Mouse (Mus musculus): Measurements from ENCODE around the gene Ufsp1.

Gene Ufsp1

DNA sequence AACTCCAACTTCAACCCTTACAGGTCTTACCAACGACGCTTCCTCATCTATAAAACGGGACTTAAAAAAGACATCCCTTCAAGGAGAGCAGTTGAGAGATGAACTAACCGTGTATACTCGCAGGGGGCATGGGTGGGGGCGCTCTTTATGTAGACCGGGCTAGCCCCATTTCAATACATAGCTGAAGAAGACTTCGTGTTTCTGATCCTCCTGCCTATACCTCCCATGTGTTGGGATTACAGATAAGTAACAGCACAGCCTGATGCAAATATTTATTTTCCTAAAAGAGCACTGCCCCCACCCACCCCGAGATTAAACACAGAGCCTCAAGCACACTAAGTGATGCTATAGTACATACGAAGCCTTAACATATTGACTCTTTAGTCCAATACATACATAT is 39.9 kb downstream of the Ufsp1 start:
- DNase-seq (ENCODE audit: low spot score): no peak

DNA sequence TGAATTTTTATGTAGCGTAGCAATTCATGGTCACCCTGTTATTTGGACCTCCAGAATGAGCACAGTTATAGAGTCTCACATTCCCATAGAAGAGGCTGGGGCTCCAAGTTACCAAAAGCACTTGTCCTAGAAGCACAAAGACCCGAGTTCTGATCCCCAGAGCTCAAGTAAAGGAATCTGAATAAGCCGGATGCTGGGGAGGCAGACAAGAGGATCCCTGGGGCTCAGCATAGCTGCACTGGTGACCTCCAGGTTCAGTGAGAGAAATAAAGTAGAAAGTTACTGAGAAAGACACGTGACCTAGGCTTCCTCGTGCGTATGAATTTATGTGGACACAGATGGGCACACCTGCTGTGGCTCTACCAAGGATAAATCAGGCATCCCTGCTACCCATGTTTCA is 40.6 kb downstream of the Ufsp1 start:
- no peak for DNase-seq (ENCODE audit: low spot score)

DNA sequence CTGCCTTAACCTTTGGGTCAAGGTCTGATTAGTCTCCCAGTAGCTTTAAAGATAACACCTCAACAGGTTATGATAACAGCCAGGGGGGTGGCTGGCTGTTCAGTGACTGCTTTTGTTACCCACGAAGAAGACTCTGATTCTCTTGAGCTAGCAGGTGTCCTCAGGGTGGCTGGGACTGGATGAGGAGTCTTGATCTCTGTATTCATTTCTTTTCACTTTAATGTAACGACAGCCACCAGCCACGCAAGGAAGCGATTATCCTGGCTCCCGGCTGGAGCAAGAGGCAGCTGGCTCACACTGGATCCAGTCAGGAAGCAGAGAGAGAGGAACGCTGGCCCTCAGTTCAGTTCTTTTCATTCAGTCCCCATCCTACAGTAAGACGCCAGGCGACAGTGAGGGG is 42.8 kb downstream of the Ufsp1 start:
- DNase-seq (ENCODE audit: low spot score): no peak

DNA sequence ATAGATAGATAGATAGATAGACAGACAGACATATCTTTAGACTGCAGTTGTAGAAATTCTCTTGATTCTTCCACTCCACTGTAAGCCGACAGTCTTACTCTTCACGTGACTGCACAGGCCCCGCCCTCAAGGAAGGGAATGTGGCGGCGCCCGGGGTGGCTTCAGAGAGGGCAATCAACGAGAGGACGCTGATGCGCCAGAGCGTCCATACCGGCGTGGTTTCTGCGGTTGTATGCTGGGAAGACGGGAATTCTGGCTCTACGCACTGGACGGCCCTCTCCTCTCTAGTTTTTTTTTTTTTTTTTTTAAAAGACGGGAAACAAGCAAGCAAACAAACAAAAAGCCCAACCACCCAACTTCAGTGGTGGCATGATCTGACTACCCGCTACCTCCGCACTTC is 43.8 kb downstream of the Ufsp1 start:
- peak; percentile 34 for DNase-seq (ENCODE audit: low spot score)

DNA sequence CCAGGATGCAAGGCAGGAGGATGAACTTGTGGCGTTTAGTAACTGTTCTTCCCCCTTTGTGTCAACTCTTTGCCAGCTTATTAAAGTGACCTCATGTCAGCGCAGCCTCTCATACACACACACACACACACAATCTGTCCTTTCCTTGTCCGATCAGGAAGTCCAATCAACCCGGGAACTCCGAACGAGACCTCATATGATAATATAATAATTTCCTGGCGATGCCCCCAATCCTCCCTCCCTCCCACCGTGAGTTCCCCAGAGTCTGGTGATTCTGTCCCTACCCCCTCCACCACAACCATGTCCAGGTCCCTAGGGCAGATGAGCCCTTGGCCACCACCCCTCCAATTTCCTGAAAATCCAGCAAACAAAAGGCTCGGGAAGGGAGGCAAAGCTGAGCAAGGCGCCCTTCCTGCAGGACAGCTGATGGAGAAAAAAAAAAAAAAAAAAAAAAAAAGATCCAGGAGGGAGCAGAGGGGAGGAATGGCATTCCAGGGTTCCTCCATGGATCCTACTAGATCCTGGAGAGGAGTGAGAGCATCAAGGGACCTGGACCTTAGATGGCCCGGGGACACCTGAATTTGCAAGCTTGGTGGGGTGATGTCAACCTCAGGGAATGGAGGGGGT is 44.3 kb downstream of the Ufsp1 start:
- no peak for DNase-seq (ENCODE audit: low spot score)

DNA sequence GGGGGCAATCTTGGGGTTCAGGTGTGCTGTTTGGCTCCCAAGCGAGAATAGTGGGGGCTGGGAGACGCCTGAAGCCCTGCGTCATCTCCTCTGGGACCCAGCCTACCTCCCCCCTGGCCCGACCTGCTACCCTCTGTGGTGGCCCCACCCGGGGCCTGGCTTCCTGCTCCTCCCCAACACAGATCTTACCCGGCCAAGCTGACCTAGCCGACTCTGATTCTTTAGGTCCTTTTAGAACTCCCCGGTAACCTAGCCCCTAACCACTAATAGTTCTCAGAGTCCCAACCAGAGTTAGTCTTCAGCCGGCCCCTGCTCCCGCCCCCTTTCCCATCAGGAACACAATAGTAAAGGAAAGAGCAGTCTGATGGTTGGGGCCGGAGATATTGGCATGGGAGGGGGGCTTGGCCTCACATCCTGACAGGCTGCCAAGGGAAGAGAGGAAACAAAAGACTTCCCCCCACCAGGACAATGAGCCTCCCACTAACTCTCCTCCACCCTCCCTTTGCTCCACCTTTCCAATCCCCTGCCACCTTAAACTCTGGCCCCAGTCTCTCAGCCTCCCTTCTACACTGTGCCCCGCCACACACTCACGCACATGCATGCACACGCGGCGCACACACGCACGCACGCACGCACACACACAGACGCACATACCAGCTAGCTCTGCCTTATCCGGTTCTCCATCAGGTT is 45.0 kb downstream of the Ufsp1 start:
- DNase-seq (ENCODE audit: low spot score): no peak

DNA sequence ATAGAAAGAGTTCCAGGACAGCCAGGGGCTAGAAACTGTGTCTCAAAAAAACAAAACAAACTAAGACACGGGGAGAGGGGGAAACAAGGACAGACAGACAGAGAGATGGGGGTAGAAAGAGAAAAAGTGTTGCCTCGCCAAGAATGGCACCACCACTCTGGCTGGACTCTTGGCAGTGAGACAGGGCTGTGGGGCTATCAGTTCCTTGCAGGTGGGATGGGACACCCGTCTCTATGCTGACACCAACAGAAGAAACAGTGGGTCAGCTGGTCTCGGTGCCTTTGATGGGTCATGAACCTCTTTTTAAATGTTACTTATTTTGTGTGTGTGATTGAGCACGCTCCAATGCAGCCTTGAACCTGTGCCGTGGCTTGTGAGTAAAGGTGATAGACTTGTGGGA is 45.8 kb downstream of the Ufsp1 start:
- no peak for DNase-seq (ENCODE audit: low spot score)

DNA sequence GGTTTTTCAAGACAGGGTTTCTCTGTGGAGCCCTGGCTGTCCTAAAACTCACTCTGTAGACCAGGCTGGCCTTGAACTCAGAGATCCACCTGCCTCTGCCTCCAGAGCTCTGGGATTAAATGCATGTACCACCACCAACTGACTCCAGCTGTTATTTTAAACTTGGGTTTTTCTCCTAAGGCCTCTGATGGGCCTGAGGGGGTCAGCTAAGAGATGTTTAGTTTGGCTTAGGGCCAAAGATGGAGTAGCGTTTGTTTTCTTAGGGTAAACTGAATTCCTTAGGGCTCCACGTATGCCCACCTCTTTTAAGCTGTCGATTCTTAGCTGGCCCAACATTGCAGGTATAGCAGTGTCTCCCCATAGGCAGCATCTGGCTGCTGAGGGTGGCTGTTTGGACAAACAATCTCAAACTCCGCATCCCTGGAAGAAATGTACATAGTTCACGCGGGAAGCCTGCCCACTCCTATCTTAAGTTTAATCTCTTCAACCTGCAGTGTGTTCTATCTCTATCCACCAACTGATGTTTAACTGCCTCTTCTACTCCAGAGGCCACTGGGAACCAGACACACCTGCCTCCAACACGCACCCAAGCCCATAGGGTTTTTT is 48.1 kb downstream of the Ufsp1 start:
- DNase-seq (ENCODE audit: low spot score): no peak

DNA sequence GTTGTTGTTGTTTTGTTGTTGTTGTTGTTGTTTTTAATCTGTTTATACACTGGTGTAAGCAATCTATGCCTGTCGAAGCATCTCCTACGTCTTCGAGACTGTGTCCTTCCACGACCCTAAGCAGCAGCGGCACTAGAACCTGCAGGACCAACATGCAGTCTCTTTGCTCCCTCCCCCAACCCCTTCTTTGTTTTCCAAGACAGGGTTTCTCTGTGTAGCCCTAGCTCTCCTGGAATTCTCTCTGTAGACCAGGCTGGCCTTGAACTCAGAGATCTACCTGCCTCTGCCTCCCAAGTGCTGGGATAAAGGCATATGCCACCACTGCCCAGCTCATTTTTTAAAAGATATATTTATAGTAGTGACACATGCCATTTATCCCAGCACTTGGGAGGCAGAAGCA is 49.0 kb downstream of the Ufsp1 start:
- no peak for DNase-seq (ENCODE audit: low spot score)

DNA sequence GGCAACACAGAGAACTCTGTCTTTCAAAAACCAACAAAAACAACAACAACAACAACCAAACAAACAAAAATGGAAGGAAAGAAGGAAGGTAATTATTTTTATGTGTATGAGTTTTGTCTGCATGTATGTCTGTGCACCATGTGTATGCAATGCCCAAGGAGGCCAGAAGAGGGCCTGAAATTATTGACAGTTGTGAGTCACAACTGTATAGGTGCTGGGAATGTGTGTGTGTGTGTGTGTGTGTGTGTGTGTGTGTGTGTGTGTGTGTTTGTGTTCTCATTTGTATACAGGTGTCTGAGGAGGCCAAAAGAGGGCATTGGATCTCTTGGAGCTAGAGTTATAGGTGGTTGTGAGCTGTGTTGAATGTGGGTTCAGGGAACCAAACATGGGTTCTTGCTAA is 49.4 kb downstream of the Ufsp1 start:
- no peak for DNase-seq (ENCODE audit: low spot score)
